ENCODE assay signal across 8 mouse cellular contexts in the genomic region with DNA sequence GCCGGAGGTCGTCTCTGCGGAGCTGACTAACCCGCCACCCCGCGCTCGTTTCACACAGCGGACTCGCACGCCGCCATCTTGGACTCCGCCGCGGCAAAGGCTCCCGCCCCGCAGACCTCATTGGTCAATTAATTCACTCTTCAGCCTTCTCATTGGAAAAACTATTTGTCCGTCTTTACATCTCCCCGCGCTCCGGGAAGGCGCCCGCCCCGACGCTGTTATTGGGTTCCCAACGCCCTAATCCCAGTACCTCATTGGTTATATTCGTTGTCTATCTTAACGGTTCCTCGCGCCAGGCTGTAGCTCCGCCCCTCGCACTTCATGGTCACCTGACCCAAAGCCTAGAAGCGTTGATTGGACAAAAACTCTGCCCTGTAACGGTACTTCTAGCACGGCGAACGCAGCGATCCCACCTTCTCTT. TPM values are rescaled to one million over a fixed set of nuclear protein-coding genes. Genes with fewer than 3 reads are reported as not detected.
DNase-seq lines count a peak whose midpoint lies in the region; ATAC-seq lines count a peak whose summit lies in the region.

No protein-coding gene starts in this region.

- peak overlapping the region; percentile 98 for H3K4me3 ChIP-seq in heart, embryonic 13.5 days
- H3K4me3 ChIP-seq in liver, embryonic 12.5 days = peak overlapping the region; percentile 97
- H3K4me3 ChIP-seq in stomach, embryonic 16.5 days (replicated peaks; ENCODE audit: low read length) = peak overlapping the region; percentile 99

- ATAC-seq in heart, embryonic 13.5 days (ENCODE audit: extremely low read depth, insufficient number of reproducible peaks, low FRiP score, low TSS enrichment) = peak; percentile 95
- ATAC-seq in liver, embryonic 12.5 days = peak; percentile 89
- peak; percentile 96 for ATAC-seq in stomach, embryonic 16.5 days (ENCODE audit: insufficient read depth, low FRiP score)

- DNase-seq in CD4-positive, CD25-positive, alpha-beta regulatory T cell, adult 2 months (ENCODE audit: low read depth, low spot score) = peak; percentile 99
- peak; percentile 96 for DNase-seq in c-Kit-positive CD71-negative TER-119-negative erythroid progenitor cells, embryonic 14.5 days (ENCODE audit: low read depth)
- DNase-seq in fibroblast of lung, adult 2 months (ENCODE audit: low read depth) = peak; percentile 99
- DNase-seq in kidney, postnatal 10 days = peak; percentile 96
- peak; percentile 96 for DNase-seq in natural killer cell, adult 2 months (ENCODE audit: low spot score in 2 of 2)

- H3K4me2 ChIP-seq in heart, embryonic 13.5 days = peak overlapping the region; percentile 82
- peak overlapping the region; percentile 92 for H3K4me2 ChIP-seq in liver, embryonic 12.5 days
- H3K4me2 ChIP-seq in stomach, embryonic 16.5 days (ENCODE audit: low read depth, low read length) = peak overlapping the region; percentile 29; the same call in 1 of the 2 replicates

- H3K9ac ChIP-seq in heart, embryonic 13.5 days = peak overlapping the region; percentile 99
- H3K9ac ChIP-seq in liver, embryonic 12.5 days = peak overlapping the region; percentile 95
- peak overlapping the region; percentile 93 for H3K9ac ChIP-seq in stomach, embryonic 16.5 days (ENCODE audit: low read length)

- H3K9me3 ChIP-seq in heart, embryonic 13.5 days = no peaks in the 10 kb centered on the region
- H3K9me3 ChIP-seq in liver, embryonic 12.5 days (replicated peaks) = no peaks in the 10 kb centered on the region
- no peaks in the 10 kb centered on the region for H3K9me3 ChIP-seq in stomach, embryonic 16.5 days (replicated peaks; ENCODE audit: control insufficient read depth, low read length)

- H3K4me1 ChIP-seq in heart, embryonic 13.5 days = peaks cover 37% of the 10 kb centered on the region
- peaks cover 34% of the 10 kb centered on the region for H3K4me1 ChIP-seq in liver, embryonic 12.5 days
- peaks cover 19% of the 10 kb centered on the region for H3K4me1 ChIP-seq in stomach, embryonic 16.5 days (ENCODE audit: control insufficient read depth, insufficient read depth, low read length)

- peaks cover 25% of the 10 kb centered on the region for H3K36me3 ChIP-seq in heart, embryonic 13.5 days
- peaks cover 32% of the 10 kb centered on the region for H3K36me3 ChIP-seq in liver, embryonic 12.5 days
- H3K36me3 ChIP-seq in stomach, embryonic 16.5 days (ENCODE audit: control insufficient read depth, insufficient read depth, low read length) = no peaks in the 10 kb centered on the region

- peak overlapping the region; percentile 98 for H3K27ac ChIP-seq in heart, embryonic 13.5 days (replicated peaks)
- H3K27ac ChIP-seq in liver, embryonic 12.5 days = peak overlapping the region; percentile 97
- H3K27ac ChIP-seq in stomach, embryonic 16.5 days (ENCODE audit: low read length) = peak overlapping the region; percentile 98

- no peaks in the 10 kb centered on the region for H3K27me3 ChIP-seq in heart, embryonic 13.5 days (replicated peaks)
- no peaks in the 10 kb centered on the region for H3K27me3 ChIP-seq in liver, embryonic 12.5 days (replicated peaks)
- H3K27me3 ChIP-seq in stomach, embryonic 16.5 days (ENCODE audit: control insufficient read depth, insufficient read depth, low read length) = no peaks in the 10 kb centered on the region

- WGBS in heart, embryonic 13.5 days = under 1% methylated on average over 37 of the region's 37 CpGs
- under 1% methylated on average over 37 of the region's 37 CpGs for WGBS in liver, embryonic 12.5 days (ENCODE audit: insufficient replicate concordance)
- under 1% methylated on average over 37 of the region's 37 CpGs for WGBS in stomach, embryonic 16.5 days

RNA-seq across cellular contexts. Expression of a gene that starts 0.5 kb away (rescaled TPM):
- 8.7 and 10.3 TPM in 2 replicates for polyA plus RNA-seq in heart, embryonic 13.5 days (2015; fragmentation: Nextera tagmentation; extraction: Ambion mirVana)
- 13.6 and 14.2 TPM in 2 replicates for polyA plus RNA-seq in liver, embryonic 12.5 days (2016; fragmentation: Nextera tagmentation; extraction: Ambion mirVana)
- 11.0 and 12.3 TPM in 2 replicates for polyA plus RNA-seq in stomach, embryonic 16.5 days (2015; fragmentation: Nextera tagmentation; extraction: Ambion mirVana)

RNA-seq across cellular contexts. Expression of a gene that starts 41.9 kb away (rescaled TPM):
- polyA plus RNA-seq in heart, embryonic 13.5 days (2015; fragmentation: Nextera tagmentation; extraction: Ambion mirVana) = 1.6 TPM in 2 replicates
- 1.0 and 1.2 TPM in 2 replicates for polyA plus RNA-seq in liver, embryonic 12.5 days (2016; fragmentation: Nextera tagmentation; extraction: Ambion mirVana)
- polyA plus RNA-seq in stomach, embryonic 16.5 days (2015; fragmentation: Nextera tagmentation; extraction: Ambion mirVana) = 2.2 and 2.6 TPM in 2 replicates

RNA-seq across cellular contexts. Expression of a gene that starts 54.3 kb away (rescaled TPM):
- polyA plus RNA-seq in heart, embryonic 13.5 days (2015; fragmentation: Nextera tagmentation; extraction: Ambion mirVana) = 149 and 173 TPM in 2 replicates
- 123 and 128 TPM in 2 replicates for polyA plus RNA-seq in liver, embryonic 12.5 days (2016; fragmentation: Nextera tagmentation; extraction: Ambion mirVana)
- polyA plus RNA-seq in stomach, embryonic 16.5 days (2015; fragmentation: Nextera tagmentation; extraction: Ambion mirVana) = 175 and 181 TPM in 2 replicates

Comparison
In these comparisons a context has a peak if more than half of its experiments do, and no peak if none do; other contexts are left out.
1. Peak in every context shown above with its lines: DNase-seq, ATAC-seq, H3K4me3 ChIP-seq and H3K27ac ChIP-seq.
2. H3K4me2 ChIP-seq: peak in every context shown above with its lines; median percentile 92 in liver, embryonic 12.5 days; 82 in heart, embryonic 13.5 days; 29 in stomach, embryonic 16.5 days.